Mouse (Mus musculus) C2C12 (cell line): ENCODE data around the gene Fam131c.

Experiments used
- CEBPB ChIP-seq: IDR thresholded peaks from one replicate; pipeline ENCODE4 v1.6.1; 2011; ENCODE audit warnings: low read depth, mild to moderate bottlenecking, control low read depth, moderate library complexity
- CTCF ChIP-seq: IDR thresholded peaks from one replicate; pipeline ENCODE4 v1.5.1; 2011; ENCODE audit not compliant: control insufficient read depth, insufficient read depth, insufficient read length
- FOSL1 ChIP-seq: IDR thresholded peaks from one replicate; pipeline ENCODE4 v1.8.0; 2011; ENCODE audit warnings: mild to moderate bottlenecking, low read length; ENCODE audit not compliant: poor library complexity, insufficient read depth, severe bottlenecking
- MAX ChIP-seq: IDR thresholded peaks from one replicate; pipeline ENCODE4 v1.6.1; 2011; ENCODE audit warnings: mild to moderate bottlenecking, control low read depth
- MYOG ChIP-seq: IDR thresholded peaks from one replicate; pipeline ENCODE4 v1.6.1; 2011; ENCODE audit not compliant: control insufficient read depth, insufficient read length; ENCODE audit errors: extremely low read depth
- USF1 ChIP-seq: IDR thresholded peaks from one replicate; pipeline ENCODE4 v1.6.1; 2011; ENCODE audit warnings: low read depth, mild to moderate bottlenecking, control low read depth, moderate library complexity

GRCm38 (mm10) chr4:141386150-141386549, 18.1 kb downstream of the Fam131c start:
- TF ChIP-seq CTCF (no peak), FOSL1 (no peak), MAX (no peak), MYOG (no peak), USF1 (no peak), CEBPB (no peak)
